Mouse (Mus musculus) neural tube, embryonic 14.5 days (tissue): ENCODE results near the gene Nkx2-5. TPM values are rescaled to one million over a fixed set of nuclear protein-coding genes. Genes with fewer than 3 reads are reported as not detected.

Experiments used
- ATAC-seq: fragments of 200-750 bp; cut with Nextera tagmentation; 2 replicates; pipeline ENCODE4 v1.8.0; 2017; ENCODE audit warnings: low read depth, mild to moderate bottlenecking, moderate TSS enrichment, moderate library complexity
- H3K27ac ChIP-seq: fragments of 300-500 bp; sonication (generic); 2 replicates; pipeline ENCODE4 v1.5.1; 2014; ENCODE audit warnings: low read depth, mild to moderate bottlenecking, control low read depth, low read length, moderate library complexity, mixed read lengths
- H3K27me3 ChIP-seq: fragments of 300-500 bp; sonication (generic); 2 replicates; pipeline ENCODE4 v1.6.1; 2014; ENCODE audit warnings: low read length; ENCODE audit not compliant: control insufficient read depth, insufficient read depth
- H3K36me3 ChIP-seq: fragments of 300-500 bp; sonication (generic); 2 replicates; pipeline ENCODE4 v1.6.1; 2014; ENCODE audit warnings: low read length, mixed read lengths; ENCODE audit not compliant: control insufficient read depth, insufficient read depth
- H3K4me1 ChIP-seq: fragments of 300-500 bp; sonication (generic); 2 replicates; pipeline ENCODE4 v1.6.1; 2014; ENCODE audit warnings: low read length; ENCODE audit not compliant: control insufficient read depth, insufficient read depth
- H3K4me2 ChIP-seq: fragments of 300-500 bp; sonication (generic); 2 replicates; pipeline ENCODE4 v1.6.1; 2014; ENCODE audit warnings: mild to moderate bottlenecking, low read depth, low read length, control low read depth
- H3K4me3 ChIP-seq: fragments of 300-500 bp; sonication (generic); 2 replicates; pipeline ENCODE4 v1.5.1; 2014; ENCODE audit warnings: low read depth, low read length, control low read depth, mixed read lengths
- H3K9ac ChIP-seq: fragments of 300-500 bp; sonication (generic); replicated peaks from 2 replicates; pipeline ENCODE4 v1.6.1; 2014; ENCODE audit warnings: low read depth, mild to moderate bottlenecking, control low read depth, low read length, mixed read lengths
- H3K9me3 ChIP-seq: fragments of 300-500 bp; sonication (generic); 2 replicates; pipeline ENCODE4 v1.6.1; 2016; ENCODE audit warnings: low read length; ENCODE audit not compliant: control insufficient read depth
- WGBS: fragments of 180-500 bp; shearing (Covaris S2); extraction: QIAGEN DNeasy Blood & Tissue Kit; methylation state at CpG from one replicate; pipeline ENCODE4 v1.1.7; 2014; 5-methylcytosine and 5-hydroxymethylcytosine counted together
- polyA plus RNA-seq: library from polyadenylated mRNA; unstranded; fragments of >200 nt; fragmentation: Nextera tagmentation; extraction: Ambion mirVana; gene quantifications from 2 replicates; pipeline ENCODE4 v1.2.1, GENCODE M21; 2014

The Nkx2-5 gene
- polyA plus RNA-seq, 1 experiment from 2014 or later = not detected

- ATAC-seq = no peak
Observed at GRCm38 (mm10) chr17:26861383-26861782, 16.6 kb upstream of the Nkx2-5 start.

GRCm38 (mm10) chr17:26860906-26861305 is 16.1 kb upstream of the Nkx2-5 start:
- Histone ChIP-seq H3K4me2 (no peak overlapping the region), H3K27me3 (peaks cover 21% of the 10 kb centered on the region), H3K9me3 (no peaks in the 10 kb centered on the region), H3K4me3 (no peak overlapping the region), H3K27ac (no peak overlapping the region), H3K4me1 (no peaks in the 10 kb centered on the region), H3K36me3 (no peaks in the 10 kb centered on the region), H3K9ac (no peak overlapping the region)
- ATAC-seq = no peak
- WGBS = 44% methylated on average over 4 of the region's 4 CpGs

More at GRCm38 (mm10) chr17:26861383-26861782, 16.6 kb upstream of the Nkx2-5 start:
- no peak overlapping the region for H3K4me3 ChIP-seq
- no peaks in the 10 kb centered on the region for H3K36me3 ChIP-seq
- H3K9me3 ChIP-seq = no peaks in the 10 kb centered on the region
- H3K9ac ChIP-seq = no peak overlapping the region
- H3K27me3 ChIP-seq = peaks cover 16% of the 10 kb centered on the region
- H3K4me2 ChIP-seq = no peak overlapping the region
- 11% methylated on average over 6 of the region's 6 CpGs for WGBS
- H3K4me1 ChIP-seq = no peaks in the 10 kb centered on the region
- no peak overlapping the region for H3K27ac ChIP-seq

GRCm38 (mm10) chr17:26852262-26852661 is 7.5 kb upstream of the Nkx2-5 start:
- Histone ChIP-seq H3K9ac (no peak overlapping the region), H3K4me1 (0 out of 2 replicates have a peak, but pooled peaks cover 3% of the 10 kb centered on the region), H3K27me3 (peaks cover 70% of the 10 kb centered on the region), H3K27ac (no peak overlapping the region), H3K4me3 (no peak overlapping the region), H3K4me2 (no peak overlapping the region), H3K36me3 (no peaks in the 10 kb centered on the region), H3K9me3 (no peaks in the 10 kb centered on the region)
- ATAC-seq = no peak
- 6% methylated on average over 4 of the region's 4 CpGs for WGBS

- Histone ChIP-seq H3K4me1 (0 out of 2 replicates have a peak, but pooled peaks cover 3% of the 10 kb centered on the region), H3K27ac (no peak overlapping the region), H3K4me3 (no peak overlapping the region), H3K9me3 (no peaks in the 10 kb centered on the region), H3K36me3 (no peaks in the 10 kb centered on the region), H3K4me2 (no peak overlapping the region), H3K27me3 (peaks cover 65% of the 10 kb centered on the region), H3K9ac (no peak overlapping the region)
- 6% methylated on average over 8 of the region's 8 CpGs for WGBS
- ATAC-seq = no peak
Observed at GRCm38 (mm10) chr17:26851136-26851460, 6.3 kb upstream of the Nkx2-5 start.

- no peak overlapping the region for H3K4me2 ChIP-seq
- WGBS = under 1% methylated on average over 48 of the region's 48 CpGs
- no peak overlapping the region for H3K9ac ChIP-seq
- H3K27ac ChIP-seq = no peak overlapping the region
- peaks cover 64% of the 10 kb centered on the region for H3K27me3 ChIP-seq
- ATAC-seq = no peak
- no peaks in the 10 kb centered on the region for H3K9me3 ChIP-seq
- no peak overlapping the region for H3K4me3 ChIP-seq
- H3K36me3 ChIP-seq = no peaks in the 10 kb centered on the region
- H3K4me1 ChIP-seq = 0 out of 2 replicates have a peak, but pooled peaks cover 3% of the 10 kb centered on the region
Observed at GRCm38 (mm10) chr17:26850358-26851135, 5.7 kb upstream of the Nkx2-5 start.

- 0 out of 2 replicates have a peak, but pooled peaks cover 3% of the 10 kb centered on the region for H3K4me1 ChIP-seq
- H3K36me3 ChIP-seq = no peaks in the 10 kb centered on the region
- peaks cover 61% of the 10 kb centered on the region for H3K27me3 ChIP-seq
- under 1% methylated on average over 44 of the region's 44 CpGs for WGBS
- H3K27ac ChIP-seq = no peak overlapping the region
- no peak overlapping the region for H3K9ac ChIP-seq
- H3K9me3 ChIP-seq = no peaks in the 10 kb centered on the region
- no peak for ATAC-seq
- no peak overlapping the region; the same call in 1 of the 2 replicates for H3K4me3 ChIP-seq
- no peak overlapping the region; the same call in 1 of the 2 replicates for H3K4me2 ChIP-seq
Observed at GRCm38 (mm10) chr17:26849746-26850357, 5.0 kb upstream of the Nkx2-5 start.

GRCm38 (mm10) chr17:26849106-26849745 is 4.4 kb upstream of the Nkx2-5 start:
- no peak for ATAC-seq
- Histone ChIP-seq H3K9ac (no peak overlapping the region), H3K4me1 (0 out of 2 replicates have a peak, but pooled peaks cover 3% of the 10 kb centered on the region), H3K4me3 (no peak overlapping the region; the same call in 1 of the 2 replicates), H3K36me3 (no peaks in the 10 kb centered on the region), H3K27ac (no peak overlapping the region), H3K27me3 (peaks cover 57% of the 10 kb centered on the region), H3K4me2 (no peak overlapping the region), H3K9me3 (no peaks in the 10 kb centered on the region)
- 3% methylated on average over 19 of the region's 19 CpGs for WGBS

GRCm38 (mm10) chr17:26848236-26848635 is 3.4 kb upstream of the Nkx2-5 start:
- Histone ChIP-seq H3K27ac (no peak overlapping the region), H3K36me3 (no peaks in the 10 kb centered on the region), H3K9me3 (no peaks in the 10 kb centered on the region), H3K9ac (no peak overlapping the region), H3K4me1 (0 out of 2 replicates have a peak, but pooled peaks cover 3% of the 10 kb centered on the region), H3K4me2 (no peak overlapping the region), H3K4me3 (no peak overlapping the region), H3K27me3 (peaks cover 50% of the 10 kb centered on the region)
- ATAC-seq = no peak
- 3% methylated on average over 6 of the region's 6 CpGs for WGBS

GRCm38 (mm10) chr17:26847801-26848200 is 3.0 kb upstream of the Nkx2-5 start:
- H3K9ac ChIP-seq = no peak overlapping the region
- WGBS = 1% methylated on average over 5 of the region's 5 CpGs

More at GRCm38 (mm10) chr17:26847801-26848200, 3.0 kb upstream of the Nkx2-5 start:
- H3K27me3 ChIP-seq = peaks cover 52% of the 10 kb centered on the region
- no peak overlapping the region for H3K27ac ChIP-seq
- H3K4me2 ChIP-seq = no peak overlapping the region
- no peak overlapping the region for H3K4me3 ChIP-seq
- H3K9me3 ChIP-seq = no peaks in the 10 kb centered on the region
- ATAC-seq = no peak
- no peaks in the 10 kb centered on the region for H3K36me3 ChIP-seq
- 0 out of 2 replicates have a peak, but pooled peaks cover 3% of the 10 kb centered on the region for H3K4me1 ChIP-seq
